Mouse (Mus musculus) liver, embryonic 14.5 days (tissue): ENCODE data around the gene Pex16.

ENCODE experiments used
- CTCF ChIP-seq: IDR thresholded peaks from 2 replicates; pipeline ENCODE4 v1.5.1; 2016; ENCODE audit warnings: antibody characterized with exemption, low read depth, control low read depth
- EP300 ChIP-seq: IDR thresholded peaks from 2 replicates; pipeline ENCODE4 v1.6.1; 2016; ENCODE audit warnings: antibody characterized with exemption, low read depth

DNA sequence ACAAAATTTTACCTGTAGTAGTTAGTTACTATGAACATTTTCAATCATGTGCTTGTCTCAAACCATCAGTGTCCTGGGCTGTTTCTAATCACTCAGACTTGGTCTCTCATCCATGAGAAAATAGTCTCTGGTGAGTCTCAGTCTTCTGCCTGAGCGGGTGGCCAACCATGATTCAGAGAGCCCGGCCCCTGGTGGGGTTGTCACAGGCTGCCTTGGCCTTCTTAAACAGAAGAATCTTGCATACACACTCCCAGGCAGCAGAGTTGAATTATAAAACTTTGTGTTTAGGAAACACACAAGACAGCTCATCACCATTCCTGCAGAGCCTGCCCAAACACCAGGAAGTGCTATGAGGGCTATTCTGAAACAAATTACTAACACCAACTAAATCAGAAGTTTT, 42.6 kb upstream of the Pex16 start:
- no peak for TF ChIP-seq EP300
- no peak for TF ChIP-seq CTCF
